Mouse (Mus musculus): ENCODE data around the gene Map2k6. TPM values are rescaled to one million over a fixed set of nuclear protein-coding genes. Genes with fewer than 3 reads are reported as not detected.
A peak's percentile ranks its signal among the peaks of the same experiment; 100 is the strongest.

Gene Map2k6
- polyA plus RNA-seq, 1 experiment from 2014 or later, result 27.3 TPM

- no peak overlapping the region for H3K27ac ChIP-seq (ENCODE audit: low read length)
- no peaks in the 10 kb centered on the region for H3K36me3 ChIP-seq (ENCODE audit: control insufficient read depth, insufficient read depth, low read length)
- 0 out of 2 replicates have a peak overlapping the region, but pooled peaks have one; percentile 3 for H3K4me2 ChIP-seq (replicated peaks; ENCODE audit: low read depth, low read length)
- H3K27me3 ChIP-seq (ENCODE audit: control insufficient read depth, insufficient read depth, low read length), result no peaks in the 10 kb centered on the region
- no peak overlapping the region for H3K9ac ChIP-seq (replicated peaks; ENCODE audit: low read depth, low read length)
- no peak for ATAC-seq (ENCODE audit: insufficient number of reproducible peaks, insufficient read depth, low FRiP score, low read depth)
- no peak overlapping the region for H3K4me3 ChIP-seq (ENCODE audit: low read depth, low read length)
- H3K4me1 ChIP-seq (ENCODE audit: control insufficient read depth, insufficient read depth, low read length), result peaks cover 6% of the 10 kb centered on the region; the same call in 1 of the 2 replicates
- WGBS, result 41% methylated on average over 19 of the region's 19 CpGs
- no peaks in the 10 kb centered on the region for H3K9me3 ChIP-seq (ENCODE audit: control insufficient read depth, low read depth, low read length)
Observed at GRCm38 (mm10) chr11:110396085-110396484, 2.8 kb upstream of the Map2k6 start.

DNA sequence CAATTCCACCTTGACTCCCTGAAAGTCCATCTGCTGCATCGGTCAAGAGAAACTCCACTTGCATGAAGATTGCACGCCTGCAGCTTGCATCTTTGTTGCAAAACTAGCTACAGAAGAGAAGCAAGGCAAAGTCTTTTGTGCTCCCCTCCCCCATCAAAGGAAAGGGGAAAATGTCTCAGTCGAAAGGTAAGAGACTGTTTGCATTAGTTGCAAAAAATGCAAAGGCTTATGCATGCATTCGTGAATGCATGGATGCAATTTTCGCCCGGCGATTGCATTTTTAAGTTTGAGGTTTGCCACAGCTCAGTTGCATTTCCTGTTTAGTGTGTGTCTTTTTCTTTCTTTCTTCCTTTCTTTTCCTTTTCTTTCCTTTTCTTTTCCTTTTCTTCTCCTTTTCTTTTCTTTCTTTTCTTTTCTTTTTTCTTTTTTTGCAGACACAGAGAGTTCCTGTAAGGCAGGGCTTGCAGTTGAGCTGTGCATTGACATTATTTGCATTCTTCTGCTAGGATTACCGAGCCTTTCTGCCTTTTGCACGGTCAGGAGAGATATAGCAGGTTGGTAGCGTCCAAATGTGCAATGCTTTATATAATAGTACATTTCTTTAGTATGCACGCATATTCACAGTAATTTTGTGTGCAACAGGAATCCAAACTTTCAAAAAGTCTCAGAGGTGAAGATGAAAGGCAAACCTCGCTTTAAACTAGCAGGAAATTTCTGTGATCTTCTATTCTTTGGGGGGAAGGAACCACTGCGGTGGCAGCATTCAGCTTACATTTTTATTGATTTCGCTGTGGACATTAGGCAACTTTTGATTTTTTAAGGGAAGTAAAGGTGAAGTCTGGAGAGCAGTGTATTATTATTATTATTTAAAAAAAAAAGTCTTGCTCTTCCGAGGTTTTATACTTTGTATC lies 573 bp downstream of the Map2k6 start:
- H3K4me2 ChIP-seq (replicated peaks; ENCODE audit: low read depth, low read length), result peak overlapping the region; percentile 47
- no peaks in the 10 kb centered on the region for H3K27me3 ChIP-seq (ENCODE audit: control insufficient read depth, insufficient read depth, low read length)
- WGBS, result 7% methylated on average over 15 of the region's 15 CpGs
- peak overlapping the region; percentile 29 for H3K9ac ChIP-seq (replicated peaks; ENCODE audit: low read depth, low read length)
- H3K27ac ChIP-seq (ENCODE audit: low read length), result peak overlapping the region; percentile 39; the same call in 1 of the 2 replicates
- H3K4me3 ChIP-seq (ENCODE audit: low read depth, low read length), result peak overlapping the region; percentile 48
- H3K36me3 ChIP-seq (ENCODE audit: control insufficient read depth, insufficient read depth, low read length), result no peaks in the 10 kb centered on the region
- 0 out of 2 replicates have a peak, but pooled peaks have one; percentile 14 for ATAC-seq (ENCODE audit: insufficient number of reproducible peaks, insufficient read depth, low FRiP score, low read depth)
- H3K4me1 ChIP-seq (ENCODE audit: control insufficient read depth, insufficient read depth, low read length), result peaks cover 22% of the 10 kb centered on the region; the same call in 1 of the 2 replicates
- H3K9me3 ChIP-seq (ENCODE audit: control insufficient read depth, low read depth, low read length), result no peaks in the 10 kb centered on the region

DNA sequence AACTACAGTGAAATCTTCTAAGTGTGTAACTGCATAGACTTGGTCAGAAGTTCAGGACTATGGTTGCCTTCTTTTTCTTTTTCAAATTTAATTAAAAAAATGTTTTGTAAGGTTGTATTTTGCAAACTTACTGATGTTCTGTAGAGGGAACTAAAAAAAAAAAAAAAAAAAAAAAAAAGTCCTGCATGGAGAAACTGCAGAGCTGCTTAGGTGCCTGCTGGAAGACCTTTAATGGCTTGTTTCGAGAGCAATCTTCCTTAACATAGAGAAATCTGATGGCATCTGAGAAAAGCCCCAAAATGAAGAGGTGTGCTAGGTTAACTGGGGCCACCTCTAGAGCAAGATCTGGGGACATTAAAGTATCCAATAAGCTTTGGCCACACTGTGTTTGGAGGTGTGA lies 1.4 kb downstream of the Map2k6 start:
- ATAC-seq (ENCODE audit: insufficient number of reproducible peaks, insufficient read depth, low FRiP score, low read depth), result no peak
- H3K9me3 ChIP-seq (ENCODE audit: control insufficient read depth, low read depth, low read length), result no peaks in the 10 kb centered on the region
- H3K4me1 ChIP-seq (ENCODE audit: control insufficient read depth, insufficient read depth, low read length), result peaks cover 24% of the 10 kb centered on the region
- H3K4me3 ChIP-seq (ENCODE audit: low read depth, low read length), result peak overlapping the region; percentile 48
- H3K9ac ChIP-seq (replicated peaks; ENCODE audit: low read depth, low read length), result no peak overlapping the region
- peak overlapping the region; percentile 47 for H3K4me2 ChIP-seq (replicated peaks; ENCODE audit: low read depth, low read length)
- no peak overlapping the region for H3K27ac ChIP-seq (ENCODE audit: low read length)
- H3K27me3 ChIP-seq (ENCODE audit: control insufficient read depth, insufficient read depth, low read length), result no peaks in the 10 kb centered on the region
- no peaks in the 10 kb centered on the region for H3K36me3 ChIP-seq (ENCODE audit: control insufficient read depth, insufficient read depth, low read length)
- 42% methylated on average over 1 of the region's 1 CpGs for WGBS

GRCm38 (mm10) chr11:110402671-110403070 lies 3.7 kb downstream of the Map2k6 start:
- H3K9ac ChIP-seq (replicated peaks; ENCODE audit: low read depth, low read length), result no peak overlapping the region
- H3K36me3 ChIP-seq (ENCODE audit: control insufficient read depth, insufficient read depth, low read length), result no peaks in the 10 kb centered on the region
- no peaks in the 10 kb centered on the region for H3K9me3 ChIP-seq (ENCODE audit: control insufficient read depth, low read depth, low read length)
- peak overlapping the region; percentile 28; the same call in 1 of the 2 replicates for H3K27ac ChIP-seq (ENCODE audit: low read length)
- no peak overlapping the region for H3K4me3 ChIP-seq (ENCODE audit: low read depth, low read length)
- no peak for ATAC-seq (ENCODE audit: insufficient number of reproducible peaks, insufficient read depth, low FRiP score, low read depth)
- no peaks in the 10 kb centered on the region for H3K27me3 ChIP-seq (ENCODE audit: control insufficient read depth, insufficient read depth, low read length)
- 17% methylated on average over 3 of the region's 3 CpGs for WGBS
- H3K4me1 ChIP-seq (ENCODE audit: control insufficient read depth, insufficient read depth, low read length), result peaks cover 25% of the 10 kb centered on the region
- H3K4me2 ChIP-seq (replicated peaks; ENCODE audit: low read depth, low read length), result no peak overlapping the region

- Histone ChIP-seq H3K4me1 (ENCODE audit: control insufficient read depth, insufficient read depth, low read length) (peaks cover 25% of the 10 kb centered on the region), H3K4me3 (ENCODE audit: low read depth, low read length) (no peak overlapping the region), H3K27ac (ENCODE audit: low read length) (no peak overlapping the region), H3K9ac (replicated peaks; ENCODE audit: low read depth, low read length) (no peak overlapping the region), H3K4me2 (replicated peaks; ENCODE audit: low read depth, low read length) (no peak overlapping the region), H3K36me3 (ENCODE audit: control insufficient read depth, insufficient read depth, low read length) (no peaks in the 10 kb centered on the region), H3K27me3 (ENCODE audit: control insufficient read depth, insufficient read depth, low read length) (no peaks in the 10 kb centered on the region), H3K9me3 (ENCODE audit: control insufficient read depth, low read depth, low read length) (no peaks in the 10 kb centered on the region)
- ATAC-seq (ENCODE audit: insufficient number of reproducible peaks, insufficient read depth, low FRiP score, low read depth), result no peak
- WGBS, result 80% methylated on average over 2 of the region's 2 CpGs
Observed at GRCm38 (mm10) chr11:110403602-110404001, 4.7 kb downstream of the Map2k6 start.

- H3K27me3 ChIP-seq (ENCODE audit: control insufficient read depth, insufficient read depth, low read length), result no peaks in the 10 kb centered on the region
- H3K4me3 ChIP-seq (ENCODE audit: low read depth, low read length), result no peak overlapping the region
- 34% methylated on average over 9 of the region's 9 CpGs for WGBS
- no peaks in the 10 kb centered on the region for H3K9me3 ChIP-seq (ENCODE audit: control insufficient read depth, low read depth, low read length)
- H3K9ac ChIP-seq (replicated peaks; ENCODE audit: low read depth, low read length), result no peak overlapping the region
- no peaks in the 10 kb centered on the region for H3K36me3 ChIP-seq (ENCODE audit: control insufficient read depth, insufficient read depth, low read length)
- peak overlapping the region; percentile 20; the same call in 1 of the 2 replicates for H3K4me2 ChIP-seq (replicated peaks; ENCODE audit: low read depth, low read length)
- ATAC-seq (ENCODE audit: insufficient number of reproducible peaks, insufficient read depth, low FRiP score, low read depth), result 0 out of 2 replicates have a peak, but pooled peaks have one; percentile 53
- H3K4me1 ChIP-seq (ENCODE audit: control insufficient read depth, insufficient read depth, low read length), result peaks cover 25% of the 10 kb centered on the region
- peak overlapping the region; percentile 64; the same call in 1 of the 2 replicates for H3K27ac ChIP-seq (ENCODE audit: low read length)
Observed at GRCm38 (mm10) chr11:110405607-110406006, 6.7 kb downstream of the Map2k6 start.

DNA sequence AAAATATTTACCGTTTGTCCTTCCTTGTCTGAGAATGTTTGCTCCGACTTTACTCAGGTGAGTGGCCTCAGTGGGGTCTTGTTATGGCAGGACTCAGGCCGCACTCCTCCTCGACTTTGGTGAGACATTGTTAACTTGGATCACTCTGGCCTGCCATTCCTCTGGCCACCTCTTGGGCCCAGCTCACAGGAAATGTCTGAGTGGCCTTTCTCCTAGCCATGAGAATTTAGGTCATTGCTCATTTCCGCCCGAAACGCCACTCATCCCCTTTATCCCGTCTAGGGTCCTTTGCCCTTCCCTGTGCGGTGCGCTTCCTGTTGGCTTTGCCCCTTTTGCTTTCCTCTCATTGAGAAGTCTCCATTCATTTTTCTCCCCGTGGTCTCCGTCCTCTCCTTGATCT lies 10.2 kb downstream of the Map2k6 start:
- no peak overlapping the region for H3K4me3 ChIP-seq (ENCODE audit: low read depth, low read length)
- H3K9ac ChIP-seq (replicated peaks; ENCODE audit: low read depth, low read length), result no peak overlapping the region
- no peak for ATAC-seq (ENCODE audit: insufficient number of reproducible peaks, insufficient read depth, low FRiP score, low read depth)
- H3K4me1 ChIP-seq (ENCODE audit: control insufficient read depth, insufficient read depth, low read length), result peaks cover 6% of the 10 kb centered on the region
- H3K27ac ChIP-seq (ENCODE audit: low read length), result no peak overlapping the region
- no peak overlapping the region for H3K4me2 ChIP-seq (replicated peaks; ENCODE audit: low read depth, low read length)
- H3K27me3 ChIP-seq (ENCODE audit: control insufficient read depth, insufficient read depth, low read length), result no peaks in the 10 kb centered on the region
- H3K36me3 ChIP-seq (ENCODE audit: control insufficient read depth, insufficient read depth, low read length), result no peaks in the 10 kb centered on the region
- WGBS, result 85% methylated on average over 12 of the region's 12 CpGs
- H3K9me3 ChIP-seq (ENCODE audit: control insufficient read depth, low read depth, low read length), result no peaks in the 10 kb centered on the region

GRCm38 (mm10) chr11:110409776-110410175 lies 10.9 kb downstream of the Map2k6 start:
- Histone ChIP-seq H3K4me3 (ENCODE audit: low read depth, low read length) (no peak overlapping the region), H3K27me3 (ENCODE audit: control insufficient read depth, insufficient read depth, low read length) (no peaks in the 10 kb centered on the region), H3K4me1 (ENCODE audit: control insufficient read depth, insufficient read depth, low read length) (peaks cover 6% of the 10 kb centered on the region), H3K4me2 (replicated peaks; ENCODE audit: low read depth, low read length) (no peak overlapping the region), H3K36me3 (ENCODE audit: control insufficient read depth, insufficient read depth, low read length) (no peaks in the 10 kb centered on the region), H3K9me3 (ENCODE audit: control insufficient read depth, low read depth, low read length) (no peaks in the 10 kb centered on the region), H3K9ac (replicated peaks; ENCODE audit: low read depth, low read length) (no peak overlapping the region), H3K27ac (ENCODE audit: low read length) (no peak overlapping the region)
- ATAC-seq (ENCODE audit: insufficient number of reproducible peaks, insufficient read depth, low FRiP score, low read depth), result no peak
- WGBS, result 67% methylated on average over 9 of the region's 9 CpGs

Measured in stomach, embryonic 14.5 days (tissue).